Mouse (Mus musculus) G1E (cell line): ENCODE measurements around the gene Capns1.

Experiments used
- CTCF ChIP-seq: IDR thresholded peaks from 2 replicates; pipeline ENCODE4 v1.5.1; 2012; ENCODE audit warnings: low read depth, low read length, inconsistent platforms, mixed read lengths
- POLR2AphosphoS5 ChIP-seq: IDR thresholded peaks from 2 replicates; pipeline ENCODE4 v1.6.1; 2012; ENCODE audit warnings: low read depth, low read length, inconsistent platforms; ENCODE audit not compliant: insufficient replicate concordance
- TAL1 ChIP-seq: conservative IDR thresholded peaks from 2 replicates; pipeline ENCODE4 v1.6.1; 2012; ENCODE audit warnings: low read depth, low read length, inconsistent platforms, mixed read lengths

- no peak for TF ChIP-seq CTCF
- TF ChIP-seq TAL1, result no peak
- TF ChIP-seq POLR2AphosphoS5, result no peak
These were observed 20.4 kb downstream of the Capns1 start for GRCm38 (mm10) chr7:30178256-30178655.
